Mouse (Mus musculus) G1E (cell line): ENCODE measurements around the gene Tas2r134.

ENCODE experiments used
- CTCF ChIP-seq: IDR thresholded peaks from 2 replicates; pipeline ENCODE4 v1.5.1; 2012; ENCODE audit warnings: low read depth, low read length, inconsistent platforms, mixed read lengths
- GATA1 ChIP-seq: IDR thresholded peaks from 2 replicates; pipeline ENCODE4 v1.6.1; 2012; ENCODE audit warnings: borderline replicate concordance, low read length, inconsistent platforms, mixed read lengths
- GATA2 ChIP-seq: IDR thresholded peaks from 2 replicates; pipeline ENCODE4 v1.6.1; 2012; ENCODE audit warnings: low read depth, low read length, inconsistent platforms, borderline replicate concordance
- POLR2AphosphoS5 ChIP-seq: IDR thresholded peaks from 2 replicates; pipeline ENCODE4 v1.6.1; 2012; ENCODE audit warnings: low read depth, low read length, inconsistent platforms; ENCODE audit not compliant: insufficient replicate concordance
- TAL1 ChIP-seq: conservative IDR thresholded peaks from 2 replicates; pipeline ENCODE4 v1.6.1; 2012; ENCODE audit warnings: low read depth, low read length, inconsistent platforms, mixed read lengths

DNA sequence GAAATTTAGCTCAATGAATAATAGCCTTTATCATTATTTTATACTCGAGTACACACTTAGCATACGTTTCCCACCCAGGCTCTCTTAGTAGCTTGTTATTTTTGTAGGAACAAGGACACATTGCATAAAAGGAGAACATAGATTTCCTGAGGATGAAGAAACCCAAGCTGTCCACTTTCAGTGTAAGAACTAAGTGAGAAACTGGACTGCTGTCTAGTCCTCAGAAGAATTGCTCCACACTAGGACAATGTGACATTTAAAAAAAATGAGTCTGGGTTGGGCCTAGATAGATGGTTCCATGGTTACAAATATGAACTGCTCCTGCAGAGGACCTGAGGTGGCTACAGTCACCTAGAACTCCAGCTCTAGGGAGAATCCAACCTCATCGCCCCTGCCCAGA is 20.7 kb downstream of the Tas2r134 start:
- TF ChIP-seq POLR2AphosphoS5 (no peak), GATA1 (no peak), CTCF (no peak), TAL1 (no peak), GATA2 (no peak)
